In the genomic region with DNA sequence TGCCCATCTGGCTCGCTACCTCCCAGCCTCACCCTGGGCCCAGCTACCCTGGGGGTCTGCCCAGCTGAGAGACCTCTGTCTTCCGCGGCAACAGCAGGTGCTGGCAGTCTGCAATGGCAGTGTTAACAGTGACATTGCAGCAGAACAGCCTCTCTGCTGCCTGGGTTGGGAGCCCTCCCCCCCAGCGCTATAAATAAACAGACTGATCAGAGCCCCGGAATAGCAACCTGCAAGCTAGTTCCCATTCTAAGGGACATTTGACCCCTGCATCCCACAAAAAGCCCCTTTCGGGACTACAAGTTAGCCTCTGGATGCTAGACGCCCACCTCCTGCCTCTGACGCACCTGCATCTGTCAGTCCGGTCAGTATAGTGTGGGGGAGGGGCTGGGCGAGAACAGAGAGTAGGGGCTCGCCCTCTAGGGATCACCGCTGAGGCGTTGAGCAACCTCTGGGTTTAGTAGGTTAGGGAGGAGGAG, we compare ENCODE assay signal across 8 mouse cellular contexts. TPM values are rescaled to one million over a fixed set of nuclear protein-coding genes. Genes with fewer than 3 reads are reported as not detected.
DNase-seq lines count a peak whose midpoint lies in the region; ATAC-seq lines count a peak whose summit lies in the region.

A gene (minus strand): TSS at position 158 of the 476 bp plus-strand sequence.

- H3K27me3 ChIP-seq in embryonic facial prominence, embryonic 13.5 days, result peaks cover 20% of the 10 kb centered on the region
- H3K27me3 ChIP-seq in heart, embryonic 13.5 days (replicated peaks), result peaks cover 21% of the 10 kb centered on the region
- H3K27me3 ChIP-seq in limb, embryonic 13.5 days, result peaks cover 16% of the 10 kb centered on the region
- H3K27me3 ChIP-seq in neural tube, embryonic 12.5 days (replicated peaks), result peaks cover 5% of the 10 kb centered on the region; the same call in 1 of the 2 replicates

- H3K4me1 ChIP-seq in embryonic facial prominence, embryonic 13.5 days, result peaks cover 16% of the 10 kb centered on the region
- H3K4me1 ChIP-seq in heart, embryonic 13.5 days, result peaks cover 21% of the 10 kb centered on the region
- H3K4me1 ChIP-seq in limb, embryonic 13.5 days, result peaks cover 15% of the 10 kb centered on the region
- H3K4me1 ChIP-seq in neural tube, embryonic 12.5 days, result peaks cover 17% of the 10 kb centered on the region

- no peaks in the 10 kb centered on the region for H3K36me3 ChIP-seq in embryonic facial prominence, embryonic 13.5 days
- no peaks in the 10 kb centered on the region for H3K36me3 ChIP-seq in heart, embryonic 13.5 days
- no peaks in the 10 kb centered on the region for H3K36me3 ChIP-seq in limb, embryonic 13.5 days
- no peaks in the 10 kb centered on the region for H3K36me3 ChIP-seq in neural tube, embryonic 12.5 days

- peak; percentile 51 for DNase-seq in kidney, postnatal 10 days
- no peak for DNase-seq in kidney, adult 11 months
- DNase-seq in MN1 (ENCODE audit: low spot score), result peak; percentile 34
- DNase-seq in natural killer cell, adult 2 months (ENCODE audit: low spot score in 2 of 2), result no peak

- H3K9me3 ChIP-seq in embryonic facial prominence, embryonic 13.5 days, result no peaks in the 10 kb centered on the region
- H3K9me3 ChIP-seq in heart, embryonic 13.5 days, result no peaks in the 10 kb centered on the region
- no peaks in the 10 kb centered on the region for H3K9me3 ChIP-seq in limb, embryonic 13.5 days
- no peaks in the 10 kb centered on the region for H3K9me3 ChIP-seq in neural tube, embryonic 12.5 days

- peak within 1 kb of the TSS; percentile 30 for H3K4me2 ChIP-seq in embryonic facial prominence, embryonic 13.5 days
- H3K4me2 ChIP-seq in heart, embryonic 13.5 days, result peak within 1 kb of the TSS; percentile 74
- H3K4me2 ChIP-seq in limb, embryonic 13.5 days (replicated peaks), result peak within 1 kb of the TSS; percentile 48
- H3K4me2 ChIP-seq in neural tube, embryonic 12.5 days (replicated peaks), result peak within 1 kb of the TSS; percentile 57

- WGBS in embryonic facial prominence, embryonic 13.5 days, result 8% methylated on average over 13 of the region's 13 CpGs
- 5% methylated on average over 13 of the region's 13 CpGs for WGBS in heart, embryonic 13.5 days
- WGBS in limb, embryonic 13.5 days, result 8% methylated on average over 13 of the region's 13 CpGs
- WGBS in neural tube, embryonic 12.5 days, result 6% methylated on average over 13 of the region's 13 CpGs

- no peak within 1 kb of the TSS for H3K27ac ChIP-seq in embryonic facial prominence, embryonic 13.5 days
- H3K27ac ChIP-seq in heart, embryonic 13.5 days (replicated peaks), result peak within 1 kb of the TSS; percentile 92
- no peak within 1 kb of the TSS for H3K27ac ChIP-seq in limb, embryonic 13.5 days
- H3K27ac ChIP-seq in neural tube, embryonic 12.5 days, result no peak within 1 kb of the TSS

- no peak for ATAC-seq in embryonic facial prominence, embryonic 13.5 days (ENCODE audit: insufficient number of reproducible peaks, insufficient read depth, low FRiP score, low TSS enrichment, low read depth)
- no peak for ATAC-seq in heart, embryonic 13.5 days (ENCODE audit: extremely low read depth, insufficient number of reproducible peaks, low FRiP score, low TSS enrichment)
- ATAC-seq in limb, embryonic 13.5 days (ENCODE audit: low FRiP score, low read depth), result no peak
- ATAC-seq in neural tube, embryonic 12.5 days (ENCODE audit: low FRiP score, low read depth), result no peak

- H3K9ac ChIP-seq in embryonic facial prominence, embryonic 13.5 days, result 0 out of 2 replicates have a peak within 1 kb of the TSS, but pooled peaks have one; percentile 27
- H3K9ac ChIP-seq in heart, embryonic 13.5 days, result peak within 1 kb of the TSS; percentile 86
- H3K9ac ChIP-seq in limb, embryonic 13.5 days, result no peak within 1 kb of the TSS
- H3K9ac ChIP-seq in neural tube, embryonic 12.5 days, result peak within 1 kb of the TSS; percentile 51

- no peak within 1 kb of the TSS for H3K4me3 ChIP-seq in embryonic facial prominence, embryonic 13.5 days
- peak within 1 kb of the TSS; percentile 60 for H3K4me3 ChIP-seq in heart, embryonic 13.5 days
- H3K4me3 ChIP-seq in limb, embryonic 13.5 days, result peak within 1 kb of the TSS; percentile 8; the same call in 1 of the 2 replicates
- peak within 1 kb of the TSS; percentile 19 for H3K4me3 ChIP-seq in neural tube, embryonic 12.5 days

RNA-seq across cellular contexts. Expression of the gene that starts here (rescaled TPM):
- polyA plus RNA-seq in embryonic facial prominence, embryonic 13.5 days (2015; fragmentation: Nextera tagmentation; extraction: Ambion mirVana), result not detected in 2 replicates
- 13.0 and 13.9 TPM in 2 replicates for polyA plus RNA-seq in heart, embryonic 13.5 days (2015; fragmentation: Nextera tagmentation; extraction: Ambion mirVana)
- 0.36 and 1.3 TPM in 2 replicates for polyA plus RNA-seq in limb, embryonic 13.5 days (2015; fragmentation: Nextera tagmentation; extraction: Ambion mirVana)
- polyA plus RNA-seq in neural tube, embryonic 12.5 days (2016; fragmentation: Nextera tagmentation; extraction: Ambion mirVana), result 0.81 and 1.1 TPM in 2 replicates

Comparison
In these comparisons a context has a peak if more than half of its experiments do, and no peak if none do; other contexts are left out.
1. DNase-seq: peak in kidney, postnatal 10 days (single experiment) and MN1 (single experiment); none in kidney, adult 11 months (single experiment) and natural killer cell, adult 2 months (0 of 2).
2. Peak in every context shown above with its lines, with median percentiles within 50 percentile points of each other: H3K4me2 ChIP-seq.